Mouse (Mus musculus): Measurements from ENCODE around the gene Nek10.
"Not testable (repeated sequence)": the region's sequence is repeated elsewhere in the genome, so short reads cannot be mapped to it uniquely, and the experiment has no call there.

The Nek10 gene

GRCm38 (mm10) chr14:14871121-14871520, 67.9 kb downstream of the Nek10 start:
- DNase-seq, result no peak

DNA sequence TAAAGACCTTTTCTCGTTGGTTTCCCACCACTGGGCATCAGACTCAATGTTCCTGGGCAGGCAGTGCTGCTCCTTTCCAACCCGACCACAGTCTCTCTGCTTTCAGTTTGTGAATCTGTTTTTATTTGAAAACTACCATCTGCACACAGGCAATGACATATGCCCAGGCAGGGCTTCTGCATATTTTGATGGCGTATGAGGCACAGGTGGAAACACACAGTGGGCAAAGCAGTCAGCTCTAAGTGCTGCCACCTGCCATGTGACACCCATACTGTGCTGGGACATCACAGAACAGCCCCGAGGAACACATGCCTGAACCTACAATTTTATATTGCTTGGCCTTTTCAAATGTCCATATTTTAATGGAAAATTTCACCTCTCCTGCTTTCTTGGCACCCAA, 68.5 kb downstream of the Nek10 start:
- peak; percentile 41 for DNase-seq

DNA sequence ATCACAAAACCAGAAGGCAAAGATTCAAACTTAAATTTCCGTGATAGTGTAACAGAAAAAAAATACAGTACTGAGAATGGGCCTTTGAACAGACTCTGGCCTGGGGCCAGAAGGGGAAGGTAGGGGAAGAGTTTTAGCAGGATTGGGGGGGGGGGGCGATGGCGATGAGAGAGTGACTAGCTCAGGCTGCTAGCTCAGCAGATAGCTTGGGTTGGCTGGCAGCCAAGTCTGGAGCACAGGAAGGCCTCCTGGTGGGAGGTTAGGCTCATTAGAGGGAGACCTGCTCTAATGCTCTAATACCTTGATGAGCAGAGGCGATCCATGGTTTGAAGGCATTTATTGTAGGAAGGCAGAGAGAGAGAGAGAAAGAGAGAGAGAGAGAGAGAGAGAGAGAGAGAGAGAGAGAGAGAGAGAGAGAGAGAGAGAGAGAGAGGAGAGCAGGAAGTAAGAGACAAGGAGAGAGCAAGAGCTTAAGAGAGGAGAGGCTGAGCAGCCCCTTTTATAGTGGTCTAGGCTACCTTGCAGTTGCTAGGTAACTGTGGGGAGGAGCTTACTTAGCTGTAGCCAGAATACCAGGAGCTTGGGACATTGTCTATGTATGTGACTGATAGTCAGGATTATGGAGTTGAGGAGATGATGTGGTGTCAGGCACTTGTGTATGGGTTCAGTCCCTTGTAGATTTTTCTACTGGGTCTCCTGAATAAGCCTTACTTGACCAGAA, 90.9 kb downstream of the Nek10 start:
- DNase-seq, result peak; percentile 32 to 55

GRCm38 (mm10) chr14:14894776-14895175, 91.6 kb downstream of the Nek10 start:
- no peak for DNase-seq

DNA sequence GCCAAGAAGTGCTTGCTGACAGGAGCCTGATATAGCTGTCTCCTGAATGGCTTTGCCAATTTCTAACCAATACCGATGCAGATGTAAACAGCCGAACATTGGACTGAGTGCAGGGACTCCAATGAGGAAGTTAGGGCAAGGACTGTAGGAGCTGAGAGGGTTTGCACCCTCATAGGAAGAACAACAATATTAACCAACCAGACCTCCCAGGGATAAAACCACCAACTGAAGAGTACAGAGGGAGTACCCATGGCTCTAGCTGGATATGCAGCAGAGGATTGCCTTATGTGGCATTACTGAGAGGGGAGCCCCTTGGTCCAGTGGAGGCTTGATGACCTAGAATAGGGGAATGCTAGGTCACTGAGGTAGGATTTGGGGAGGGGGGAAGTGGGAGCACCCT, 92.1 kb downstream of the Nek10 start:
- DNase-seq, result no peak

DNA sequence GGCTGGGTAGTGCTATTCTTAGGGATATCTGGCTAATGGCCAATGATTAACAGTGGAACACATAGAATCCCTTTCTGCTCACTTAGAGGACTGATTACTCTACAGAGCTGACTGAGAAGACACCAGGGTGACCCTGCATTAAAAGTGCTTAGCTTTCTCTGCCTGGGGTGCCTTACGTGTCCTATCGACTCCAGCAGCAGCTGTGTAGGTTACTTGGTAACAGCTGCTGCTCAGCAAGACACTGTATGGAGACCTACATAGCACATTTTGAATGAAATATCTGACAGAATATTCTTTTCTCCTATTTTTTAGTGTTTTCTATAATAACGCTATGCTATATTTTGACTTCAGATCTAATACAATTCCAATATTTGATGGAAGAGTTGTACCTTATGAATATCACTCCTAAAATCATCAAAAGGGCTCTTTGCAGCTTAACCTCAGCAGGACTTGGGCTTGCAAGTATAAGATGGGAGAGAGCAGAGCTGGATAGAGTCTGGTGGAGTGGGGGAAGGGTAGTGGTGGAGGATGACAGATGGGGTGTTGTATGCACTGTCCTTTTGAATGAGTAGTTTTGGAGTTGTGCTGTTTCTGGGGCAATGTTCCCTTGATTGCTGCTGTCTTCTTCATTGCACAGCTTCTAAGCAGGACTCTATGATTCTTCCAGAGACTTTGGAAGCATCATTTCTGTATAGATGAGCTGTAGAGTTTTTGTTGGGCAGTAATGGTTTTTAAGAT, 93.4 kb downstream of the Nek10 start:
- no peak for DNase-seq

GRCm38 (mm10) chr14:14904750-14905529, 101.7 kb downstream of the Nek10 start:
- DNase-seq, result peak; percentile 63 to 73

- no peak for DNase-seq
These were observed 102.3 kb downstream of the Nek10 start for GRCm38 (mm10) chr14:14905530-14905852.

- no peak for DNase-seq
These were observed 122.4 kb downstream of the Nek10 start for GRCm38 (mm10) chr14:14925615-14926014.

DNA sequence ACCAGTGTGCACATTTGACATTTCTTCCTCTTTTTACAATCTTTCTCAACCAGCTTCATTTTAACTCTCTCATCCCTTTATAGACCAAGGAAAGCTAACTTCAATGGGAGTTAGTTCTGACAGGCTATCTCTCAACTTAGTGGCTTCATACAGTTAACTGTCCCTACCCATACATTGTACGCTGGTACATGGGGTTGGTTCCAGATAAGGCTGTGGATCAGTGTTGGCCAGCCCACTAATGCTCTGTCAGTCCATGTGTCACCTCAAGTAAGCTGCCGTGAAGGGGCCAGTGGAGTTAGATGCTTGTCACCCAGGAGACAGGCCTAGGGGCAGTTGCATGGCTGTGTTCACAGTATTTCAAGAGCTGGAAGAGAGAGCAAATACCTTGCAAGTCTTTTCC, 124.3 kb downstream of the Nek10 start:
- no peak for DNase-seq

DNA sequence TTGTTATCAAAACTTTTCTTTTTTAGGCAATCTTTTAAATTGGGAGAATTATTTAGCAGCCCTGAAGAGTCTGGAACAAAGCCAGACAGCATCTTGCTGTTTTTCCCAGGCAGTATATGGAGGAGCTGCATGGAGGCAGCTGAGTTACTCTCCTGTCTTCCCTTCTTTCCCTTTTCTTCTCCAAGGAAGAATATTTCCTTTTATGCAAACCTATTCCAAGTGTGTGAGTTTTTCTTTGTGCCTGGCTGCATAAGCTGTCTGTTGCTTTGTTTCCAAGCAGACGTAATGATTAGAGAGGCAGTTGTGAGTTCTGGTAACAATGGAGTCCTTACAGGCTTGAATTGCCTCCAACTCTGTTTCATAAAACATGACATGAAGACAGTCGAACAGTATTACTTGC, 131.8 kb downstream of the Nek10 start:
- no peak for DNase-seq

DNA sequence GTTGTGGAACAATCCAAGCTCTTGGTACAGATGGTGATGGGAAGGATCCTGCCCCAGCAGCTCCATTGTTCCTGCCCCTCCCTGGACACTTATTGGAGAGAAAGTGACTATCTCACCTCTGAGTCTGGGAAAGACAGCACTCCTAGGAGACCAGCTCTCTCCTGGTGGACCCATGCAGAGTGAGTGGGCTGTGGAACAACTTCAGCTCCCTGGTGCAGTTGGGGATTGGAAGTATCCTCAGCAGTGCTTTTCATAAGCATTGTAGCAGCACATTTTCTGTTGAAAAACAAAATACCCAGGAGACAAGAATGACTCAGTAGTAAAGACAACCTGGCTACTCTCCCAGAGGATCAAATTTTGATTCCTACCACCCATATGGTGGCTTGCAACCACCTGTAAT, 142.7 kb downstream of the Nek10 start:
- DNase-seq, result no peak

- DNase-seq, result no peak
These were observed 145.8 kb downstream of the Nek10 start for GRCm38 (mm10) chr14:14949023-14949422.

- DNase-seq, result no peak
These were observed 148.6 kb downstream of the Nek10 start for GRCm38 (mm10) chr14:14951808-14952207.

DNA sequence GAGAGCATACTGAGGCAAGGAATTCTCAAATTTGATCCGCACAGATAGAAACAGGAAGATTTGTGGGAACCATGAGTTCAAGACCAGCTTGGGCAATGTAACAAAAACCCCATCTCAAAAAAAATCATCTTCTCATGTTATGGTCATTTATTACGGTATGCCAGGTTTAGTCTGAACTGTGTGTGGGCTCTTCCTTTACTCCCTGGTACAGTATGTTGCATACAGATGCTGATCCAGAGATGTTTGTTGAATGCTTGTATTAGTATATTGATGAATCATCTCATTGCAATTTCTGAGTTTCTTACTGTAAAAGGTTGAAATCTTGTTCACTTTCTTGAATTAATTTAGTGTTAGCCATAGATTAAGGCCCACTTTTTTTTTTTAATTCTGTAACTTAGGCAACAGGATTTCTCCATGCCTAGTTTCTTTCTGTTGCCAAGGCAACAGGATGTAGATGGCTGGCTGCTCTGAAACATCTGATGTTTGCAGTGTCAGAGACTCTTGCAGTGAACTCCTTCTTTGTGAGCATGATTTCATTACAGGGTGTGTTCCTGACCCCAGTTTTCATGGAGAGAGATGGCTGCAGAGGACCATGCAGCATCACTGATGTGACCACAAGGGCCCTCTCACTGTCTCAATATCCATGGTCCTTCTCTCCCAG, 156.7 kb downstream of the Nek10 start:
- no peak for DNase-seq

DNA sequence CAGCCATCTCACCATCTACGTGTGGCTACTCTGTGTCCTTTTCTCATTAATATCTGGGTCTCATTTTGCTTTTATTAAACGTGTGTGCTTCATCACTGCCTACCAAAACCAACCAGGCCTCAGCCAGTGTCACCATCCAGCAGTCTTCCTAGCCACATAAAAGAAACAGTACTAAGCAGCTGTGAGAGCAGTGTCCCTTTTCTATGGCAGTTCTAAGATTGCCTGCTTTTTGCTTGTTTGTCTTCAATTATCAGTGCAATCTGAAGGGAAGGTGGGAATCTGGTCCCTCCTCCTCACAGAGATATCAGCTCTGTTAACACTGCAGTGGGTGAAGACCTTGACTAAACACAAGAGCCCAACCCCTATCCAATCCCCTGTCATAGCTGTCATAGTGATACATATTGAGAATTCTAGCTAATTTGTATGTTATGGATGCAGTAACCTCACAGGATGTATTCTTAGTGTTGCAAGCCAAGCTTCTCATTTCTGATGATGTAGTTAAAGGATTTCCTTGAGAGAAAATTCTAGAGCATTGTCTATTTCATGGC, 157.3 kb downstream of the Nek10 start:
- no peak for DNase-seq

GRCm38 (mm10) chr14:14970633-14971032, 167.4 kb downstream of the Nek10 start:
- no peak for DNase-seq

DNA sequence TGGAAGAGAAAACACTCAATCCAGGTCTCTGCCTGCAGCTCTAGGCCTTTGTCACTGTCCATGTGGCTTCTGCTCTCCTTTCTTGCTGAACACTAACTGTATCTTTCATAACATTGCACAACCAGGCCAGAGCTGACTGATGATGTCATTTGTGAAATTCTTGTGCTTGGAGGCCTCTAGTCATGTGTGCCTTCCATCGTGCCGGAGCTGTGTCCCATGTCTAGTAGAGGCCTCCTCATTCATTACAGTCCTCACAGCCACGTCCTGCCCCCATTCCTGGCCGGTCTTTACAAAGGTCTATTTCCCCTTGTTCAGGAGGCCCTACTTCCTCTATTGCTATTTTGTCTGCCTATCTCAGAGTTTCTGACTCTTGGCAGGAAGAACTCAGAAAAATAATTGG, 167.8 kb downstream of the Nek10 start:
- DNase-seq, result no peak

GRCm38 (mm10) chr14:14974156-14974555, 170.9 kb downstream of the Nek10 start:
- DNase-seq, result no peak

DNA sequence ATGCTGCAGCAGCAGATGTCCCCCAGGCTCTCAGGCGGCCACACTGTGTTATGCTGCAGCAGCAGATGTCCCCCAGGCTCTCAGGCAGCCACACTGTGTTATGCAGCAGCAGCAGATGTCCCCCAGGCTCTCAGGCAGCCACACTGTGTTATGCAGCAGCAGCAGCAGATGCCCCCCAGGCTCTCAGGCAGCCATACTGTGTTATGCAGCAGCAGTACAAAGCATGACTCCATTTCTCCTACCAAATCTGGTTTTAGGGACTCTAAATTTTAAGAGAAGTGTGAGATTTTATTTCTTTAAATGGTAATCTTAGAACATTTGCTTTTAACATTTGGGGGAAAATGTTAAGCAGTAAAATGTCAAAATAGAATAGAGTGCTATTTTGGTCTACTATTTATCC, 180.9 kb downstream of the Nek10 start:
- DNase-seq, result not testable (repeated sequence)

GRCm38 (mm10) chr14:14984710-14985647, 181.8 kb downstream of the Nek10 start:
- peak; percentile 67 to 68 for DNase-seq

DNA sequence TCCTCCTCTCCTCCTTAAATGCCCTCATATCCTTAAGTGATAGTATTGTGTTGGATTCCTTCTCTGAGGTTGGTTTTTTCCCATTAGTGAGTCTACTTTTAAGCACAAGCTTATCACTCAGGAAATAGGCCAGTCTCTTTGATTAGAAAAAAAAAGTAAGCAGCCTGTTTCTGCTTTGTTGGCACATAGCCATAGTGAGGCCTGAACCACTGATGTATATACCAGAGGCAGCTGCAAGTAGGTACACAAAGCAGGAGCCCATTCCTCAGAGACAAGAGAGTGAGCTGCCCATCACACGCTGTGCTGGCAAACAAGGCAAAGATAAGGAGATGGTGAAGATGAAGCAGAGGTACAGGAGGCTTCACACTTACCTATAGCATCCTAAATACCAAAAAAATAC, 184.2 kb downstream of the Nek10 start:
- DNase-seq, result no peak

Data from cerebellum, postnatal 36 days (tissue).